16 mouse cellular contexts compared by ENCODE assay signal in the genomic region with DNA sequence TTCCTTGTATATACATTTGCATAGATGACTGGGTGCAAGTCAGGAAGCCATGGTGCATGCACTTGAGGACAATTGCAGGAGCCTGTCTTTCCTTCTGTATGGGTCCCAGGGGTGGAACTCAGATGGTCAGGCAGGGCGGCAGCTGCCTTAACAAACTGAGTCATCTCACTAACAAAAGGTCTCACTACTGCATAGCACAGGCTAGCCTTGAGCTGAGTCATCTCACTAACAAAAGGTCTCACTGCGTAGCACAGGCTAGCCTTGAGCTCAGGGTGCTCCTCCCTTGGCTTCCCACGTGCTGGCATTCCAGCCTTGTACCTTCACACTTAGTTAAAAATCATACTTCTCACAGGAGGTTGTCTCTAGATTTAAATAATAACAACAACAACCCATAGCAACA.
"Had no signal": no experiment of that assay in that cellular context is flagged by ENCODE, and none has a peak within 500 bp of the region (broad histone marks: within the 10 kb centered on the region; RNA-seq: fewer than 3 reads in every experiment).

No protein-coding gene starts in this region.

- H3K9ac ChIP-seq: limb, embryonic 15.5 days; liver, embryonic 12.5 days; lung, embryonic 14.5 days; neural tube, embryonic 12.5 days had no signal

- ATAC-seq: intestine, postnatal 0 days; liver, embryonic 12.5 days had no signal

- H3K27ac ChIP-seq: limb, embryonic 15.5 days; liver, embryonic 12.5 days; midbrain, embryonic 10.5 days; neural tube, embryonic 12.5 days had no signal

- H3K27me3 ChIP-seq: limb, embryonic 15.5 days; liver, embryonic 12.5 days; neural tube, embryonic 12.5 days had no signal

- H3K4me2 ChIP-seq: limb, embryonic 15.5 days; liver, embryonic 12.5 days; lung, embryonic 14.5 days; neural tube, embryonic 12.5 days had no signal

- DNase-seq: kidney, postnatal 10 days; kidney, postnatal 4 days; lung, postnatal 10 days; lung, postnatal 4 days; midbrain, embryonic 14.5 days; retina, postnatal 1 day; right cerebral cortex, postnatal 4 days; spleen, adult 18-20 months had no signal

- H3K4me3 ChIP-seq: layer of hippocampus, adult 2 months; limb, embryonic 15.5 days; liver, embryonic 12.5 days; midbrain, embryonic 10.5 days; myocyte; neural tube, embryonic 12.5 days had no signal

- H3K4me1 ChIP-seq: limb, embryonic 15.5 days; liver, embryonic 12.5 days; midbrain, embryonic 10.5 days; neural tube, embryonic 12.5 days had no signal

- H3K9me3 ChIP-seq: limb, embryonic 15.5 days; liver, embryonic 12.5 days; neural tube, embryonic 12.5 days had no signal
